Mouse (Mus musculus) ovary, postnatal 10 days (tissue): ENCODE results near the gene Parp11.

ENCODE experiments used
- DNase-seq: peaks from one replicate; pipeline ENCODE4 v3.0.0; 2022; ENCODE audit warnings: low spot score

Gene Parp11

GRCm38 (mm10) chr6:127448869-127449268 is 2.2 kb downstream of the Parp11 start:
- no peak for DNase-seq

DNA sequence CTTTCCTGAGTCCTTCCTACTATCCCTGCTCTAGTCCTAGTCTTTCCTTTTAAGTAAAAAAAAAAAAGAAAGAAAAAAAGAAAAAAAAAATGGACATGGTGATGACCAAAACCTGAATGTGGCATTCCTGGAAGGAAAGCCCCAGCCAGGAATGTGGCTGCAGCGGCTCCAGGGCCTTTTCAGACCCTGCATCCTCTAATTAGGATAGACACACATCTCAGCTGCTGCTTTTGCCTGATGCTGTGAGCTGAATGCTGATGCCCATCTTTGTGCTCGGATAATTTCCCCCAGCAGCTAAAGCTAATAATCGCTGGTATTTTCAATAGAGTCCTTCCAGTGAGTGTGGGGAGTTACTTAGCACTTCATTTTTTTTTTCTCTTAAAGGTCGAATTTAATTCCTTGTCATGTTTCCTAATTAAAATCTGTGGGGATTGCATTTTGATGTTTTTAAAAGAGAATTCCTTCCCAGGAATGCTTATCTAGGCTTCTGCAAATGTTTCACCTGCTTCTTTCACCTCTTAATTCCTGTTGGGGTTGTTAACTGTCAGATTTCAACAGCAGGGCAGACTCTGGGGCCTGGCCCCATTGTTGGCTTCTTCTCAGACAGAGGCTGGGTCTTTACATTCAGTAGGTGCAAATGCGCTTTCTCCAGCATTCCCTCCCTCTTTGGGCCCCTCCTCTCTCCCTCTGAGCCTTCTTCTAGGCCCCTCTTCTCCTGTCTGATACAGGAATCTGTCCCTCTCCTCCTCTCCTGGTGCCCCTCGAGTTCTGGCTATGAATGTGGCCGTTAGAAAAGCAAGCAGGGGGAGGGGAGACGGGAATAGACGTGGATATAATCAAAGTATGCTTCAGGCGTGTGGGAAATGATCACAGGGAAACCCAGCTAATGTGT is 3.1 kb downstream of the Parp11 start:
- no peak for DNase-seq

- DNase-seq, result peak; percentile 94
Measured at GRCm38 (mm10) chr6:127453407-127454343, 7.0 kb downstream of the Parp11 start.

DNA sequence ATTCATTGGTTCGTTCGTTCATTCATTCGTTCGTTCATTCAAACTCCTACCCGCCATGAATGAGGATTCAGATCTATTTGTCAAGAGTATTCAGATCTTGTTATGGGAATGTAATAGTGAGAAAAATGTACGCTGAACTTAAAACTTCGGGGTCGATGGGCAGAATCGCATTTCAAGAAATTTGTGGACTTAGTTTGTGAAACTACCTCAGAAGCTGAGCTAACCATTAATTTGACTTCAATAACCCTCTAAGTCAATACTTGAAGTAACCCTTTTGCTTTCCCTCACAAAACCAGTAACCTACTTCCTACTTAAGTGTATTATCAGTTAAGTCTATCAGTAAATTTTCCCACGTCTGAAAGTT is 7.7 kb downstream of the Parp11 start:
- no peak for DNase-seq

DNA sequence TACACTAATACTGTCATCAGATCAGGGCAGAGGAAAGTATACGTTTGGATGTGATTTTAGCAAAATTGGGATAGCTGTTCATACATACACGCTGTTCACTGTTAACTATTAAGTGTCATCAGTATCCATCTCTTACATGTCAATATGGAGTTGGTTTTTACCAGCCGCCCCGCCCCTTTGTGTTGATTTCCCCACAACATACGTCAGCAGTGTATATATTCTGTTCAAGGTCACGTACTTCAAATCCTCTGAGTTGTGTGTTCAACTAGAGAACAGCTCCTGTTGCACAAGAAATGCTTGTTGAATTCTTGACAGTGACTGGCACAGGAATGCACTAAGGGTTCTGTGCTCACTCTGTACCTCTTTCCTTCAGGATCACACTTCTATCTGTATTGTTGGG is 8.2 kb downstream of the Parp11 start:
- DNase-seq, result no peak

- DNase-seq, result no peak
Measured at GRCm38 (mm10) chr6:127455440-127455839, 8.8 kb downstream of the Parp11 start.

- no peak for DNase-seq
Measured at GRCm38 (mm10) chr6:127456769-127457168, 10.1 kb downstream of the Parp11 start.

GRCm38 (mm10) chr6:127459776-127460175 is 13.1 kb downstream of the Parp11 start:
- no peak for DNase-seq

DNA sequence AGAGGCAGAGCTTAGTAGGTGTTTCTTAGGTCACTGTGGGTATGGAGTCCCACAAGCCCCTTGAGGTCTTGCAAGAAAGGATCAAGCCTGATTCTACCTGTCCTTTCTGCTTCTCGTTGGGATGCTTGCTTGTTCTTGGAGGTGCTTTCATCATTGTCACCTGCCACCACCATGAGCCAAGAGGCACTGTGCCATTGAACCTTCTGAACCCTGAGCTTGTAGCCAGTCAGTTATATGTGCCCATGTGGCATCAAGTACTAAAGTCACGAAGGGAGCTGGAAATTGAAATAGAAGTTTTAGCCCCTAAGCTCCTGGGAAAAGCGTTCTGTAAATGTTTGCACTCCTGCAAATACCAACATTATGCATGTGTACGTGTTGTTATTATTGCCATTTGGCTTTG is 14.9 kb downstream of the Parp11 start:
- no peak for DNase-seq

DNA sequence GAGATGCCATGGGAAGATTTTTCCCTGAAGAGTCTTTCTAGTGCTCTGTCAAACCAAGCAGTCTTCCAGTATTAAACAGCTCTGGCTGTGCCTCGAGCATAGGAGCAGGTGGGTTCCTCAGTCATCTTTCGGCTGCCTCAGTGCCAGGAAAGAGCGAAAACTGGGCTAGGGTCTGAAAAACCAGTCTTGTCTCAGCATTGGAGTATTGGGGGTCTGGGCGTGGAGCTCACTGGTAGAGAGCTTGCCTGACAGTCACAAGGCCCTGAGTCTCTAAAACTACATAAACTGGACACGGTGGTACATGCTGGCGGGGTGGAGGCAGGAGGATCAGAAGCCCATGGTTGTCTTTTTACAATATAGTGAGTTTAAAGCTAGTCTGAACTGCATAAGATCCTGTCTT is 15.6 kb downstream of the Parp11 start:
- DNase-seq, result no peak

DNA sequence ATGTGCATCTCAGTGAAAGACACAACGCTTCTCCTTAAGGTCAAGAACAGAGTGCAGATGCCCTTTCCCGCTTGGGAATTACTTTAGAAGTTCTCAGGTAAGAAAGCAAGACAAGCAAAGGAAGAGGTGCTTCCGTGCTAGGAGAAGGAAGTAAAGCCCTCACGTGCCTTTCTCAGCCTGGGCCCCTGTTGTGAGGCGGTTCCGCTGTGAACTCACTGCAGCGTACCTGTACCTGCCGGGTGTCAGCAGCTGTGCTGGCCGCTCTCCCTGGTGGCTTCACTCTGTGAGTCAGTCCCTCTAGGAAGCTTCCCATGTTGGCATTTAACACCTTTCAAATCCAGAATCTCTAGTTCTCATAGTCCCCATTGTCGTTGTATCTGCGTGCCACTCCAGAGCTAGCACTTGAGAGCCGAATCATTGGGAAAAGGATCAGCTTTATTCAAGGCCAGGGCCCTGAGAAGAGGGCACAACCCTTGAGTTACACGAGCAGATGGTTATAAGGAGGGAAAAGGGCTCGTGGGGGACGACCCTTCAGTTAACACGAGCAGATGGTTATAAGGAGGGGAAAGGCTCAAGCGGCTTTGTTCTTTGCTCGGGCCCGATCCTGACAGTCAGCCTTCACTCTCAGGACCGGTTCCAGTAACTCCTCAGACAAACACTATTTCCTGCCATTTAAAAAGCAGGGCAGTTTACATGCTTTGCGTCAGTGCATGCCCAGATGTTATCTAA is 16.8 kb downstream of the Parp11 start:
- DNase-seq, result no peak

GRCm38 (mm10) chr6:127464523-127464922 is 17.9 kb downstream of the Parp11 start:
- DNase-seq, result no peak

GRCm38 (mm10) chr6:127466749-127467310 is 20.2 kb downstream of the Parp11 start:
- DNase-seq, result no peak

DNA sequence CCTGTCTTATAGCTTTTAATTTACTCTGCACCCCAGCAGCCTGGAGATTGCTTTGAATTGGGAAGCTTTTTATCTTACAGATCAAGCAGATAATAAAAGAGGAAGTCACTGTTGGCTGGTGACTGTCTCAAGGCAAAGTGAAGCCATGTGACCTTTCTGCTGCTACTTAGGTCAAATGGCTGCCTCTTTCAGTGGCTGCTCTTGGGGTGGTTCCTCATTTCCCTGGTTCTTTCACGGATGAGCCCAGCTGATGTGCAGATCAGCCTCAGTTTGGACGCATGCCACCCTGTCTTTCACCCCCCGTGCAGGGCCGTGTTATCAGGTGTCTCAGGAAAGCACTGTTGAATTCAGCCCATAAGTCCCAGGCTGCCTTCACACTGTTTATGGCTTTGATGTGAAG is 25.4 kb downstream of the Parp11 start:
- DNase-seq, result no peak

DNA sequence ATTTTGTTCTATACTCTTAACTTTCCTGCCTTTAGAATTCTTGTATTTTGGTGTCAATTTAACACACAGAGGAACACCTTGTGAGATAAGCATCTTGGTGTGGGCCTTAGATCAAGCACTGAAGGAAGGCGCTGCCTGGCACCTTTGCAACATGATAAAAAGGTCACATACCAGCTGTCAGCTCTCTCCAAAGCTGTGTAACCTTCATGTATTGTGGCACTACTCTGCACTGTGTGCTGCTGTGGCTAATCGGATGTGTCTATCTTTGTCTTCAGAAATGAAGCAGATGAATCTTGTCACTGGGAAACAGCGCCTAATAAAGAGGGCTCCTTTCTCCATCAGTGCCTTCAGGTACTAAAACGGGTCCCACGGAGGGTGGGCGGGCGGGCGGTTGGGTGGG is 27.3 kb downstream of the Parp11 start:
- DNase-seq, result no peak

- no peak for DNase-seq
Measured at GRCm38 (mm10) chr6:127475231-127475630, 28.6 kb downstream of the Parp11 start.

DNA sequence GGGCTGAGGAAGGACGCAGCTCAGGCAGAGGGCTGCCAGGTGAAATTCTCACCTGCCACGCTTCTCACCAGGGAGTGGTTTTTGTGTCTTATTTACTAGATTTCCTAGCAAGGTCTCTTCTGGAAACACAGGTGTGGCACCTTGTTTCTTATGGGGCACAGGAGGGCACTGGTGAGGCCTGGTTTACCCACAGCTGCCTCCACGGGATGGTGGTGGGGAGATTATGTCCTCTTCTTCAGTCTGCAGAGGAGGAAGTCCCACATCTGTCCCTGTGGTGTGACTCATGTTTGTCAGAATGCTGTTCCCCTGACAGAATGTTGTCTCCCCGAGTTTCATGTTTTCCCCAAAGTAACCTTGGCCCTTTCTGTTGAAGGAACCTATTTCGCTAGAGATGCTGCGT is 44.4 kb downstream of the Parp11 start:
- DNase-seq, result no peak

- no peak for DNase-seq
Measured at GRCm38 (mm10) chr6:127492561-127492960, 45.9 kb downstream of the Parp11 start.

GRCm38 (mm10) chr6:127493750-127494149 is 47.1 kb downstream of the Parp11 start:
- no peak for DNase-seq

DNA sequence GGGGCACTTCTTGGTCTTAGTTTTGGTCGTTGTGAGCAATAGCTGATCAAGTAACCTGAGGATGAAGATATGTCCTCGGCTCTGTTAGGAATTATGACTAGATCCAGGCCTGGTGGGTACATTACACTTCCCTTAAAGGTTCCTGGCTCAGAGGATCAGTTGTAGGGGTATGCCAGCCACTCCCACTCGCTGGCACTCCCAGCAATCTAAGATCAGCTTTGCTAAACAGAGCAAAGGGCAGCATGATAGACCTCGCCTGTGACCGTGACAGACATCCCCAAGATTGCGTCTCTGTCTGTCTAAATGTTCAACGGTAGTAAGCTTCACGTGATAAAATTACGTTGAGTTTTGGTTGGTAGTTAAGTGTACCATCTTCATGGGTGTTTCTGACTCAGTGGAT is 47.7 kb downstream of the Parp11 start:
- no peak for DNase-seq

GRCm38 (mm10) chr6:127495251-127495650 is 48.6 kb downstream of the Parp11 start:
- no peak for DNase-seq

- no peak for DNase-seq
Measured at GRCm38 (mm10) chr6:127495876-127496275, 49.2 kb downstream of the Parp11 start.
